Mouse (Mus musculus) G1E (cell line): ENCODE measurements at regions not wholly inside any gene's neighbourhood (a gene's known extent, or its start where the extent isn't known, plus 50 kb on each side); places are given as distances from the start of the nearest gene placed in this dataset.

Experiments
- CTCF ChIP-seq: IDR thresholded peaks from 2 replicates; pipeline ENCODE4 v1.5.1; 2012; ENCODE audit warnings: low read depth, low read length, inconsistent platforms, mixed read lengths
- GATA1 ChIP-seq: IDR thresholded peaks from 2 replicates; pipeline ENCODE4 v1.6.1; 2012; ENCODE audit warnings: borderline replicate concordance, low read length, inconsistent platforms, mixed read lengths
- TAL1 ChIP-seq: conservative IDR thresholded peaks from 2 replicates; pipeline ENCODE4 v1.6.1; 2012; ENCODE audit warnings: low read depth, low read length, inconsistent platforms, mixed read lengths

DNA sequence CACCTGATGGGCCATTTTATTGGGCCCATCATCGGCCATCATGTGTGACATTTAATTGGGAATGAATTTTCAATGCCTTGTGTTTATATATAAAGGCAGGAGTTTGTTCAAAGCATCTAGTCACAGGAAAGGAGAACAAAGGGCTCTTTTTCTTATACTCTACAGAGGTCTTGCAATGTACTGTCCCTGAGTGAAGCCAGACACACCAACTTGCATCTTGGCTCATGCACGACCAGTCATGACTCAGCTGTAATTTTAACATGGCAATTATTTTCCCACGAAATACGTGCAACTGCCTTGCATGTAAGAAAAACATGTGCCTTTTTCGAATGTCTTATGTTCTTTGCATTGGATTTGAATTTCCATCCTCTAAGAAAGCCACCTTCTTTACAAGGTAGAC is 205.6 kb upstream of the Pcsk2 start:
- TF ChIP-seq TAL1 = no peak
- TF ChIP-seq CTCF = no peak
- no peak for TF ChIP-seq GATA1
